Mouse (Mus musculus): ENCODE data around the gene Nipsnap3b. TPM values are rescaled to one million over a fixed set of nuclear protein-coding genes. Genes with fewer than 3 reads are reported as not detected.

The Nipsnap3b gene
- polyA plus RNA-seq, 1 experiment: not detected

- TF ChIP-seq POLR2A (IDR thresholded peaks at IDR 0.05; ENCODE audit: insufficient read depth, low read depth, low read length) (no peak), CTCF (IDR thresholded peaks at IDR 0.05; ENCODE audit: insufficient read depth, low read depth, low read length) (no peak)
- H3K4me1 ChIP-seq (ENCODE audit: control insufficient read depth, insufficient read depth, low read length): peaks cover 8% of the 10 kb centered on the region; the same call in 1 of the 2 replicates
- WGBS: 95% methylated on average over 7 of the region's 7 CpGs
- H3K4me3 ChIP-seq (ENCODE audit: insufficient read depth, low read depth, low read length): no peak overlapping the region
- no peak overlapping the region for H3K27ac ChIP-seq (ENCODE audit: insufficient read depth, low read depth, low read length)
Measured at GRCm38 (mm10) chr4:53014421-53014820, 2.7 kb downstream of the Nipsnap3b start.

GRCm38 (mm10) chr4:53015024-53015423, 3.3 kb downstream of the Nipsnap3b start:
- 84% methylated on average over 3 of the region's 3 CpGs for WGBS
- TF ChIP-seq CTCF (IDR thresholded peaks at IDR 0.05; ENCODE audit: insufficient read depth, low read depth, low read length) (no peak), POLR2A (IDR thresholded peaks at IDR 0.05; ENCODE audit: insufficient read depth, low read depth, low read length) (no peak)
- H3K27ac ChIP-seq (ENCODE audit: insufficient read depth, low read depth, low read length): no peak overlapping the region
- no peak overlapping the region for H3K4me3 ChIP-seq (ENCODE audit: insufficient read depth, low read depth, low read length)
- peaks cover 10% of the 10 kb centered on the region; the same call in 1 of the 2 replicates for H3K4me1 ChIP-seq (ENCODE audit: control insufficient read depth, insufficient read depth, low read length)

GRCm38 (mm10) chr4:53018392-53018791, 6.7 kb downstream of the Nipsnap3b start:
- Histone ChIP-seq H3K4me1 (ENCODE audit: control insufficient read depth, insufficient read depth, low read length) (peaks cover 4% of the 10 kb centered on the region; the same call in 1 of the 2 replicates), H3K27ac (ENCODE audit: insufficient read depth, low read depth, low read length) (no peak overlapping the region), H3K4me3 (ENCODE audit: insufficient read depth, low read depth, low read length) (no peak overlapping the region)
- WGBS: 88% methylated on average over 1 of the region's 1 CpGs
- TF ChIP-seq CTCF (IDR thresholded peaks at IDR 0.05; ENCODE audit: insufficient read depth, low read depth, low read length): no peak
- TF ChIP-seq POLR2A (IDR thresholded peaks at IDR 0.05; ENCODE audit: insufficient read depth, low read depth, low read length): no peak

- Histone ChIP-seq H3K4me3 (ENCODE audit: insufficient read depth, low read depth, low read length) (no peak overlapping the region), H3K4me1 (ENCODE audit: control insufficient read depth, insufficient read depth, low read length) (peaks cover 4% of the 10 kb centered on the region; the same call in 1 of the 2 replicates), H3K27ac (ENCODE audit: insufficient read depth, low read depth, low read length) (no peak overlapping the region)
- WGBS: 93% methylated on average over 14 of the region's 14 CpGs
- TF ChIP-seq POLR2A (IDR thresholded peaks at IDR 0.05; ENCODE audit: insufficient read depth, low read depth, low read length) (no peak), CTCF (IDR thresholded peaks at IDR 0.05; ENCODE audit: insufficient read depth, low read depth, low read length) (no peak)
Measured at GRCm38 (mm10) chr4:53023189-53023925, 11.7 kb downstream of the Nipsnap3b start.

- TF ChIP-seq CTCF (IDR thresholded peaks at IDR 0.05; ENCODE audit: insufficient read depth, low read depth, low read length): no peak
- no peak for TF ChIP-seq POLR2A (IDR thresholded peaks at IDR 0.05; ENCODE audit: insufficient read depth, low read depth, low read length)
- Histone ChIP-seq H3K27ac (ENCODE audit: insufficient read depth, low read depth, low read length) (no peak overlapping the region), H3K4me1 (ENCODE audit: control insufficient read depth, insufficient read depth, low read length) (peaks cover 4% of the 10 kb centered on the region; the same call in 1 of the 2 replicates), H3K4me3 (ENCODE audit: insufficient read depth, low read depth, low read length) (no peak overlapping the region)
- 88% methylated on average over 4 of the region's 4 CpGs for WGBS
Measured at GRCm38 (mm10) chr4:53024397-53024796, 12.7 kb downstream of the Nipsnap3b start.

- TF ChIP-seq POLR2A (IDR thresholded peaks at IDR 0.05; ENCODE audit: insufficient read depth, low read depth, low read length): no peak
- no peak for TF ChIP-seq CTCF (IDR thresholded peaks at IDR 0.05; ENCODE audit: insufficient read depth, low read depth, low read length)
- 88% methylated on average over 3 of the region's 3 CpGs for WGBS
Measured at GRCm38 (mm10) chr4:53027811-53028210, 16.1 kb downstream of the Nipsnap3b start.

GRCm38 (mm10) chr4:53030326-53030948, 18.8 kb downstream of the Nipsnap3b start:
- Histone ChIP-seq H3K27ac (ENCODE audit: insufficient read depth, low read depth, low read length) (no peak overlapping the region), H3K4me1 (ENCODE audit: control insufficient read depth, insufficient read depth, low read length) (no peaks in the 10 kb centered on the region), H3K4me3 (ENCODE audit: insufficient read depth, low read depth, low read length) (no peak overlapping the region)
- no peak for TF ChIP-seq POLR2A (IDR thresholded peaks at IDR 0.05; ENCODE audit: insufficient read depth, low read depth, low read length)
- TF ChIP-seq CTCF (IDR thresholded peaks at IDR 0.05; ENCODE audit: insufficient read depth, low read depth, low read length): no peak
- WGBS: 52% methylated on average over 8 of the region's 8 CpGs

More at GRCm38 (mm10) chr4:53027811-53028210, 16.1 kb downstream of the Nipsnap3b start:
- Histone ChIP-seq H3K4me3 (ENCODE audit: insufficient read depth, low read depth, low read length) (no peak overlapping the region), H3K27ac (ENCODE audit: insufficient read depth, low read depth, low read length) (no peak overlapping the region), H3K4me1 (ENCODE audit: control insufficient read depth, insufficient read depth, low read length) (no peaks in the 10 kb centered on the region)

- Histone ChIP-seq H3K4me1 (ENCODE audit: control insufficient read depth, insufficient read depth, low read length) (no peaks in the 10 kb centered on the region), H3K27ac (ENCODE audit: insufficient read depth, low read depth, low read length) (no peak overlapping the region), H3K4me3 (ENCODE audit: insufficient read depth, low read depth, low read length) (no peak overlapping the region)
- WGBS: 90% methylated on average over 8 of the region's 8 CpGs
- TF ChIP-seq CTCF (IDR thresholded peaks at IDR 0.05; ENCODE audit: insufficient read depth, low read depth, low read length) (no peak), POLR2A (IDR thresholded peaks at IDR 0.05; ENCODE audit: insufficient read depth, low read depth, low read length) (no peak)
Measured at GRCm38 (mm10) chr4:53043819-53044218, 32.1 kb downstream of the Nipsnap3b start.

GRCm38 (mm10) chr4:53045807-53046206, 34.1 kb downstream of the Nipsnap3b start:
- H3K4me1 ChIP-seq (ENCODE audit: control insufficient read depth, insufficient read depth, low read length): no peaks in the 10 kb centered on the region
- no peak overlapping the region for H3K27ac ChIP-seq (ENCODE audit: insufficient read depth, low read depth, low read length)
- H3K4me3 ChIP-seq (ENCODE audit: insufficient read depth, low read depth, low read length): no peak overlapping the region
- TF ChIP-seq POLR2A (IDR thresholded peaks at IDR 0.05; ENCODE audit: insufficient read depth, low read depth, low read length) (no peak), CTCF (IDR thresholded peaks at IDR 0.05; ENCODE audit: insufficient read depth, low read depth, low read length) (no peak)
- 86% methylated on average over 7 of the region's 7 CpGs for WGBS
